Mouse (Mus musculus) hindbrain, embryonic 16.5 days (tissue): ENCODE results near the gene Il15ra. TPM values are rescaled to one million over a fixed set of nuclear protein-coding genes. Genes with fewer than 3 reads are reported as not detected.
"Not testable (repeated sequence)": the region's sequence is repeated elsewhere in the genome, so short reads cannot be mapped to it uniquely, and the experiment has no call there.

ENCODE experiments used
- ATAC-seq: fragments of 200-750 bp; cut with Nextera tagmentation; 2 replicates; pipeline ENCODE4 v1.8.0; 2017; ENCODE audit warnings: moderate TSS enrichment, moderate library complexity
- H3K27ac ChIP-seq: fragments of 300-500 bp; sonication (generic); 2 replicates; pipeline ENCODE4 v1.5.1; 2014; ENCODE audit warnings: low read depth, mild to moderate bottlenecking, control low read depth, low read length, moderate library complexity
- H3K27me3 ChIP-seq: fragments of 300-500 bp; sonication (generic); replicated peaks from 2 replicates; pipeline ENCODE4 v1.6.1; 2014; ENCODE audit warnings: low read length; ENCODE audit not compliant: control insufficient read depth, insufficient read depth
- H3K36me3 ChIP-seq: fragments of 300-500 bp; sonication (generic); 2 replicates; pipeline ENCODE4 v1.6.1; 2014; ENCODE audit warnings: mild to moderate bottlenecking, low read length, moderate library complexity, mixed read lengths; ENCODE audit not compliant: control insufficient read depth, insufficient read depth
- H3K4me1 ChIP-seq: fragments of 300-500 bp; sonication (generic); 2 replicates; pipeline ENCODE4 v1.6.1; 2014; ENCODE audit warnings: low read depth, low read length; ENCODE audit not compliant: control insufficient read depth, insufficient read depth
- H3K4me2 ChIP-seq: fragments of 300-500 bp; sonication (generic); 2 replicates; pipeline ENCODE4 v1.6.1; 2014; ENCODE audit warnings: mild to moderate bottlenecking, low read length, control low read depth, moderate library complexity
- H3K4me3 ChIP-seq: fragments of 300-500 bp; sonication (generic); 2 replicates; pipeline ENCODE4 v1.5.1; 2014; ENCODE audit warnings: mild to moderate bottlenecking, low read length, control low read depth, moderate library complexity
- H3K9ac ChIP-seq: fragments of 300-500 bp; sonication (generic); 2 replicates; pipeline ENCODE4 v1.6.1; 2014; ENCODE audit warnings: low read depth, mild to moderate bottlenecking, control low read depth, low read length, moderate library complexity
- H3K9me3 ChIP-seq: fragments of 300-500 bp; sonication (generic); 2 replicates; pipeline ENCODE4 v1.6.1; 2014; ENCODE audit warnings: mild to moderate bottlenecking, low read length, moderate library complexity; ENCODE audit not compliant: control insufficient read depth
- WGBS: fragments of 180-500 bp; shearing (Covaris S2); extraction: QIAGEN DNeasy Blood & Tissue Kit; methylation state at CpG from one replicate; pipeline ENCODE4 v1.1.7; 2014; 5-methylcytosine and 5-hydroxymethylcytosine counted together
- polyA plus RNA-seq: library from polyadenylated mRNA; unstranded; fragments of >200 nt; fragmentation: Nextera tagmentation; extraction: Ambion mirVana; gene quantifications from 2 replicates; pipeline ENCODE4 v1.2.1, GENCODE M21; 2015

The Il15ra gene
- polyA plus RNA-seq, 1 experiment from 2014 or later: 1.2 TPM

- Histone ChIP-seq H3K27me3 (no peaks in the 10 kb centered on the region), H3K9me3 (no peaks in the 10 kb centered on the region), H3K4me3 (no peak overlapping the region), H3K4me2 (no peak overlapping the region), H3K27ac (no peak overlapping the region), H3K9ac (no peak overlapping the region), H3K36me3 (no peaks in the 10 kb centered on the region), H3K4me1 (no peaks in the 10 kb centered on the region; the same call in 1 of the 2 replicates)
- ATAC-seq: no peak
- WGBS: 95% methylated on average over 2 of the region's 2 CpGs
Observed at GRCm38 (mm10) chr2:11699905-11700304, 5.2 kb upstream of the Il15ra start.

DNA sequence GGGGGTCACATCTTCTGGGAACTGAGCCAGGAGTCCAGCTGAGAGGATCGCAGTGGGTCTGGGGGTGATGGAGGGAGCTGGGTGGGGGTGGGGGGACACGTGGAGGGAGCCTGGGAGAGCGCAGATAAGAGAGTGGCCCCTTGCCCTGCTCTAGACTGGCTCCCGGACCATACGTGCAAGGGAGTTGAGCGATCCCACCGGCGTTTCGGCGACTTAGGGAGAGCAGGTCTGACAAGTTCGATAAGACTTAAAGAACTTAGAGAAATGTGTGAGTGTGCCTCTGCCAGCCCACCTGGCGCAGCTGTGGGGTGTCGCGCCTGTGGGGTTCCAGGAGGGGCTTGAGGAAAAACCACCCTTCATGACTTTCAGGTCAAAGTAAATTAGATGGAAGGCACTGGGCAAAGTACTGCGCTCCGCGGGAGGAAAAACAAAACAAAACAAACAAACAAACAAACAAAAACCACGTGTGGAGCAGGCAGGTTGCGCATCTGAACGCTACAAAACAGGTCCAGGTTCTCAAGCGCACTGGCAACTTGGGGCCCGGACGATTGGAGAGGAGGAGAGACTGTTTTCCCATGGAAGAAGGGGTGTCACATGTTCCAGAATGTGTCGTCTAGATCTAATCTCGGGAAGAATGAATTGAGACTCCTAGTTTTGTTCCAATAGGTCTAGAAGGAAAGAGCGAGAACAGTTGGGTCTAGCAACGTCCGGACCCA, 1.1 kb downstream of the Il15ra start:
- Histone ChIP-seq H3K36me3 (no peaks in the 10 kb centered on the region), H3K4me2 (peak overlapping the region; percentile 100), H3K4me3 (peak overlapping the region; percentile 64), H3K9ac (peak overlapping the region; percentile 68), H3K27ac (no peak overlapping the region), H3K4me1 (peaks cover 16% of the 10 kb centered on the region), H3K9me3 (no peaks in the 10 kb centered on the region), H3K27me3 (peaks cover 11% of the 10 kb centered on the region)
- 3% methylated on average over 28 of the region's 28 CpGs for WGBS
- peak; percentile 72 for ATAC-seq

DNA sequence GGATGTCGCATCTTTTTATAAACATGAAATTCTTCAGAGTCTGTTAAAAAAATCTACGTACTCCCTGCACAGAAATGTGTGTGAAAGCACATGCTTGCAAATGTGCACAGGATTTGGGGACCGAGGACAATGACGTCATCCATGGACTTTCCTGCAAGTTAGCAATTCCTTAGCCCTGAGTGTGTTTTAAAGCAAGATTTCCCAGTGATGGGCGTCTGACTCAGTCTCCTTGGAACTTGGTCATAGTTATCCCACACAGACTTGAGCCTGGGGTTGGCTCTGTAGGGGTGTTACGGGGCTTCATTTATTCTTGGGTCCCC, 1.6 kb downstream of the Il15ra start:
- Histone ChIP-seq H3K9ac (no peak overlapping the region), H3K27ac (no peak overlapping the region), H3K36me3 (no peaks in the 10 kb centered on the region), H3K4me3 (no peak overlapping the region), H3K27me3 (peaks cover 11% of the 10 kb centered on the region), H3K9me3 (no peaks in the 10 kb centered on the region), H3K4me2 (peak overlapping the region; percentile 100), H3K4me1 (peaks cover 16% of the 10 kb centered on the region)
- WGBS: 37% methylated on average over 6 of the region's 6 CpGs
- ATAC-seq: no peak

DNA sequence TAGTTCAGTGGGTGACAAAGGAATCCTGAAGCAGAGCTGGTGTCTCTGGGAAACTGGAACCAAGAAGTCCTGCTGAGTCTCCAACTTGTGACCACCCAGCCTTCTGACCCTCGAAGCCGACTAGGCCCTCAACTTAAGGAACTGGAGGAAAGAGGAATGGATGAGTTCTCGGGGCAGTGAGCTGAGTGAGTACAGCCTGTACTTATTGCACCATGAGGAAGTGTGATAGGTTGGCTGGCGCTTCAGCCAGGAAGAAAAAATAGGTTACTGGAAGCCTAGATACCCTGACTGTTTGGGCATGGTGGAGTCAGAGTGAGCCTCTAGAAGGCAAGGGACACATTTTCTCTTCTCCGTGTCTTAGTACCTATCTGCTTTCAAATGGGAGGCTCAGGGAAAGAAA, 3.4 kb downstream of the Il15ra start:
- no peak for ATAC-seq
- Histone ChIP-seq H3K9ac (no peak overlapping the region), H3K27me3 (peaks cover 11% of the 10 kb centered on the region), H3K9me3 (no peaks in the 10 kb centered on the region), H3K4me3 (no peak overlapping the region), H3K4me1 (peaks cover 16% of the 10 kb centered on the region), H3K4me2 (no peak overlapping the region), H3K36me3 (no peaks in the 10 kb centered on the region), H3K27ac (no peak overlapping the region)
- 90% methylated on average over 5 of the region's 5 CpGs for WGBS

- H3K4me1 ChIP-seq: peaks cover 14% of the 10 kb centered on the region
- H3K4me2 ChIP-seq, H3K27ac ChIP-seq, H3K9ac ChIP-seq, ATAC-seq, H3K9me3 ChIP-seq, H3K4me3 ChIP-seq, H3K36me3 ChIP-seq: not testable (repeated sequence)
- peaks cover 11% of the 10 kb centered on the region for H3K27me3 ChIP-seq
- 52% methylated on average over 4 of the region's 4 CpGs for WGBS
Observed at GRCm38 (mm10) chr2:11710101-11710500, 5.0 kb downstream of the Il15ra start.

DNA sequence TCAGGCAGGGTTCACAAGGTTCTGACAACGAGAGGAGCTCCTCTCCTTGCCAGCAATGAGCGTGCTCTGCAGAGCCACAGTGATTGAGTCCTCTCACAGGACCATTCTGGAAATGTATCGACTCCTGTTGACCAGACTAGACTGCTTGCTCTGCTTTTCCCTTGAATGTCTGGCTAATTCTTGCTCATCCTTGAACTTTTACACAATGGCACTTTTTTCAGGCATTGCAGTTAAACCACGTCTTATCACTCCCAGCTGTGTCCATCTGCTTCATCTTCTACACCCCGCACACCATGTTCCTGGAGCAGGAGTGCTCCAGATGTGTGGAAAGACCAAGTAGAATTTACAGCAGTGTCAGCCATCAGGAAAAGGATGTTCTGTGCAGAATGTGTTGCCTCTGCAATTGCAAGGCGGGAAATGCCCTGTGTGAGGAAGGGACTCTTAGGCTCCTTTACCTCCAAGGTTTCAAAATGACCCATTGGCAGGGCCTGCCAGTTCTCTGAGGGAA, 7.4 kb downstream of the Il15ra start:
- Histone ChIP-seq H3K9ac (no peak overlapping the region), H3K4me2 (no peak overlapping the region), H3K9me3 (no peaks in the 10 kb centered on the region), H3K27ac (no peak overlapping the region), H3K36me3 (no peaks in the 10 kb centered on the region), H3K4me1 (no peaks in the 10 kb centered on the region), H3K4me3 (no peak overlapping the region), H3K27me3 (0 out of 2 replicates have a peak, but pooled peaks cover 3% of the 10 kb centered on the region)
- no peak for ATAC-seq
- WGBS: 86% methylated on average over 6 of the region's 6 CpGs

DNA sequence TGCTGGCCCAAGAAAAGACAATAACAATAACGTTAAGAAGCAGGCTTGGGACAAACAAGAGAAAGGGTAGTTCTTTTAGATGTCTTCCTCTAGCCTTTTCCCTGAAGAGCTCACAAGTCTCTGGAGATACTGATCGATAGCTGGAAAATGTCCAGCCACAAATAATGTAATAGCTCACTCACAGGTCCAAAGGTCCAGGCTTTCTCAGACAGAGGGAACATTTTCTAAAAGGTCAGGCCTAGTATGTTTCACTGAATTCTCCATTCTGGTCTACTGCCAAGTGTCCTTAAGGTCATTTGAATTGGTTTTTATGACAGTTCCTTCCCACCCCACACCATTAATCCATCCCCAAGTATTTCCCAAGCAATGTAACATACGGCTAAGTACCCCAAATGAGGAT, 7.9 kb downstream of the Il15ra start:
- H3K9me3 ChIP-seq: no peaks in the 10 kb centered on the region
- WGBS: 74% methylated on average over 3 of the region's 3 CpGs
- no peak overlapping the region for H3K4me3 ChIP-seq
- H3K27ac ChIP-seq: no peak overlapping the region
- H3K4me1 ChIP-seq: no peaks in the 10 kb centered on the region
- no peaks in the 10 kb centered on the region for H3K36me3 ChIP-seq
- H3K27me3 ChIP-seq: 0 out of 2 replicates have a peak, but pooled peaks cover 3% of the 10 kb centered on the region
- no peak for ATAC-seq
- H3K9ac ChIP-seq: no peak overlapping the region
- no peak overlapping the region for H3K4me2 ChIP-seq

- Histone ChIP-seq H3K9ac (no peak overlapping the region), H3K4me2 (no peak overlapping the region), H3K27me3 (no peaks in the 10 kb centered on the region), H3K27ac (no peak overlapping the region), H3K4me3 (no peak overlapping the region), H3K4me1 (no peaks in the 10 kb centered on the region), H3K9me3 (no peaks in the 10 kb centered on the region), H3K36me3 (no peaks in the 10 kb centered on the region)
- WGBS: 81% methylated on average over 4 of the region's 4 CpGs
- ATAC-seq: peak; percentile 45; the same call in 1 of the 2 replicates
Observed at GRCm38 (mm10) chr2:11714535-11714934, 9.4 kb downstream of the Il15ra start.

- Histone ChIP-seq H3K9ac (no peak overlapping the region), H3K27me3 (no peaks in the 10 kb centered on the region), H3K9me3 (no peaks in the 10 kb centered on the region), H3K4me3 (no peak overlapping the region), H3K4me1 (no peaks in the 10 kb centered on the region), H3K27ac (no peak overlapping the region), H3K36me3 (no peaks in the 10 kb centered on the region), H3K4me2 (no peak overlapping the region)
- 85% methylated on average over 2 of the region's 2 CpGs for WGBS
- no peak for ATAC-seq
Observed at GRCm38 (mm10) chr2:11718573-11718972, 13.5 kb downstream of the Il15ra start.
